Mouse (Mus musculus) megakaryocyte, embryonic 14.5 days (primary cell): ENCODE results near the gene Pigs. TPM values are rescaled to one million over a fixed set of nuclear protein-coding genes. Genes with fewer than 3 reads are reported as not detected.
A peak's percentile ranks its signal among the peaks of the same experiment; 100 is the strongest.

Experiments used
- H3K27me3 ChIP-seq: replicated peaks from 2 replicates; pipeline ENCODE3; 2012; ENCODE audit warnings: inconsistent platforms
- H3K36me3 ChIP-seq: replicated peaks from 2 replicates; pipeline ENCODE3; 2012; ENCODE audit warnings: low read length, inconsistent platforms, mixed read lengths
- H3K4me1 ChIP-seq: 2 replicates; pipeline ENCODE4 v1.6.1; 2012; ENCODE audit warnings: inconsistent platforms
- H3K4me3 ChIP-seq: replicated peaks from 2 replicates; pipeline ENCODE3; 2012; ENCODE audit warnings: moderate library complexity, mild to moderate bottlenecking, inconsistent platforms
- H3K9me3 ChIP-seq: 2 replicates; pipeline ENCODE4 v1.6.1; 2012; ENCODE audit warnings: inconsistent platforms
- FLI1 ChIP-seq: IDR thresholded peaks from 2 replicates; pipeline ENCODE4 v1.6.1; 2012; ENCODE audit warnings: low read length, inconsistent platforms, mixed read lengths
- GATA1 ChIP-seq: IDR thresholded peaks from 3 replicates; pipeline ENCODE4 v1.6.1; 2012; ENCODE audit warnings: mixed read lengths, low read length, inconsistent platforms, borderline replicate concordance
- polyA plus RNA-seq: library from polyadenylated mRNA; stranded (reverse); fragments of >175 nt; gene quantifications from 2 replicates; pipeline ENCODE4 v1.2.3, GENCODE M21; 2012; ENCODE audit warnings: low replicate concordance; ENCODE audit not compliant: insufficient read depth

The Pigs gene
- polyA plus RNA-seq, 1 experiment: 73.7 TPM

- Histone ChIP-seq H3K9me3 (peaks cover 4% of the 10 kb centered on the region; the same call in 1 of the 2 replicates), H3K4me3 (no peak overlapping the region), H3K27me3 (no peaks in the 10 kb centered on the region), H3K36me3 (peaks cover 75% of the 10 kb centered on the region), H3K4me1 (peaks cover 27% of the 10 kb centered on the region)
- no peak for TF ChIP-seq FLI1
- no peak for TF ChIP-seq GATA1
These were observed 5.8 kb downstream of the Pigs start for GRCm38 (mm10) chr11:78333992-78334391.

- Histone ChIP-seq H3K36me3 (peaks cover 93% of the 10 kb centered on the region), H3K9me3 (peaks cover 4% of the 10 kb centered on the region; the same call in 1 of the 2 replicates), H3K27me3 (no peaks in the 10 kb centered on the region), H3K4me3 (no peak overlapping the region), H3K4me1 (peaks cover 26% of the 10 kb centered on the region)
- TF ChIP-seq FLI1 (no peak), GATA1 (no peak)
These were observed 8.8 kb downstream of the Pigs start for GRCm38 (mm10) chr11:78337040-78337439.

GRCm38 (mm10) chr11:78341702-78342101 lies 13.5 kb downstream of the Pigs start:
- Histone ChIP-seq H3K4me1 (peaks cover 52% of the 10 kb centered on the region), H3K9me3 (no peaks in the 10 kb centered on the region), H3K4me3 (peak overlapping the region; percentile 46), H3K27me3 (no peaks in the 10 kb centered on the region), H3K36me3 (peaks cover 70% of the 10 kb centered on the region)
- TF ChIP-seq FLI1 (no peak), GATA1 (no peak)

- peaks cover 73% of the 10 kb centered on the region for H3K36me3 ChIP-seq
- H3K27me3 ChIP-seq: no peaks in the 10 kb centered on the region
These were observed 15.4 kb downstream of the Pigs start, which contains the start of gene Unc119 for GRCm38 (mm10) chr11:78343381-78344327. Gene Unc119 (plus strand): TSS chr11:78343482.

GRCm38 (mm10) chr11:78344328-78344889 lies 16.2 kb downstream of the Pigs start:
- H3K36me3 ChIP-seq: peaks cover 73% of the 10 kb centered on the region
- H3K4me1 ChIP-seq: peaks cover 79% of the 10 kb centered on the region
- H3K9me3 ChIP-seq: no peaks in the 10 kb centered on the region
- H3K27me3 ChIP-seq: no peaks in the 10 kb centered on the region
- TF ChIP-seq GATA1 (no peak), FLI1 (no peak)
- peak overlapping the region; percentile 98 for H3K4me3 ChIP-seq

More at GRCm38 (mm10) chr11:78343381-78344327, 15.4 kb downstream of the Pigs start, which contains the start of gene Unc119:
- peaks cover 71% of the 10 kb centered on the region for H3K4me1 ChIP-seq
- peak within 1 kb of the TSS; percentile 98 for H3K4me3 ChIP-seq
- TF ChIP-seq GATA1: no peak
- no peak for TF ChIP-seq FLI1
- H3K9me3 ChIP-seq: no peaks in the 10 kb centered on the region

GRCm38 (mm10) chr11:78344890-78345715 lies 16.9 kb downstream of the Pigs start:
- no peak for TF ChIP-seq GATA1
- no peaks in the 10 kb centered on the region for H3K9me3 ChIP-seq
- H3K4me1 ChIP-seq: peaks cover 86% of the 10 kb centered on the region
- peak overlapping the region; percentile 98 for H3K4me3 ChIP-seq
- H3K36me3 ChIP-seq: peaks cover 73% of the 10 kb centered on the region
- H3K27me3 ChIP-seq: no peaks in the 10 kb centered on the region

- TF ChIP-seq FLI1 (peak; percentile 81), GATA1 (no peak)
These were observed 17.6 kb downstream of the Pigs start for GRCm38 (mm10) chr11:78345801-78346200.

GRCm38 (mm10) chr11:78346326-78347069 lies 18.3 kb downstream of the Pigs start:
- Histone ChIP-seq H3K4me3 (peak overlapping the region; percentile 98), H3K27me3 (no peaks in the 10 kb centered on the region), H3K9me3 (no peaks in the 10 kb centered on the region), H3K36me3 (peaks cover 63% of the 10 kb centered on the region), H3K4me1 (peaks cover 83% of the 10 kb centered on the region)
- TF ChIP-seq FLI1 (no peak), GATA1 (no peak)

More at GRCm38 (mm10) chr11:78345801-78346200, 17.6 kb downstream of the Pigs start:
- Histone ChIP-seq H3K4me1 (peaks cover 90% of the 10 kb centered on the region), H3K27me3 (no peaks in the 10 kb centered on the region), H3K4me3 (peak overlapping the region; percentile 98), H3K36me3 (peaks cover 70% of the 10 kb centered on the region), H3K9me3 (no peaks in the 10 kb centered on the region)
